Mouse (Mus musculus) macrophage (primary cell): Measurements from ENCODE around the gene Rora. TPM values are rescaled to one million over a fixed set of nuclear protein-coding genes. Genes with fewer than 3 reads are reported as not detected.

ENCODE experiments used
- H3K27ac ChIP-seq: fragments of 350-480 bp; formaldehyde crosslinking; 2 replicates; pipeline ENCODE4 v1.9.0; 2021
- H3K36me3 ChIP-seq: fragments of 350-480 bp; formaldehyde crosslinking; 2 replicates; pipeline ENCODE4 v1.9.0; 2021; ENCODE audit errors: inconsistent target
- H3K4me3 ChIP-seq: fragments of 350-480 bp; formaldehyde crosslinking; 2 replicates; pipeline ENCODE4 v1.9.0; 2021; ENCODE audit errors: inconsistent target
- H3K79me2 ChIP-seq: fragments of 350-480 bp; formaldehyde crosslinking; 2 replicates; pipeline ENCODE4 v1.9.0; 2021; ENCODE audit errors: inconsistent target
- WGBS: methylation state at CpG from one replicate; pipeline ENCODE4 v1.1.7; 2026; ENCODE audit warnings: inconsistent platforms; ENCODE audit not compliant: missing documents; 5-methylcytosine and 5-hydroxymethylcytosine counted together
- polyA plus RNA-seq: library from polyadenylated mRNA; stranded (reverse); fragments of 250-400 nt; gene quantifications from 3 replicates; pipeline ENCODE4 v1.2.4, GENCODE M21; 2018; ENCODE audit warnings: inconsistent platforms

The Rora gene
- polyA plus RNA-seq, 1 experiment from 2014 or later, result 4.5 TPM

DNA sequence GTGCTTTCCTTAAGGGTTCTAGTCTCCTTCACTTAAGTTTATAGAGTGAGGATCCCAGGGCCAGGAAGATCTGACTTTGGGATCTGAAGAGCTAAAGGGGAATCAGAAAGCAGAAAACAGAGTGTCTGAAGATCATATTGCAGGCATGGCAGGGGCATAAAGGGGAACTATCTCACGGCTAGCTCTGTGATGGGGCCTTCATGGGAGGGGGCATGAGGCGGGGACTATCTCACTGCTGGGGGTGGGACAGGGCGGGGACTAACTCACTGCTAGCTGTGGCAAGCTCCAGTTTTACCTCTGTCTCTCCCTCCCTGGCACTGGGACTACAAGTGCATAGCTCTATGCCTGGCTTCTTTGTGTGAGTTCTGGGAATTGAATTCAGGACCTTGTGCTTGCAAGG, 279.6 kb downstream of the Rora start:
- Histone ChIP-seq H3K36me3 (no peaks in the 10 kb centered on the region), H3K4me3 (no peak overlapping the region), H3K27ac (no peak overlapping the region), H3K79me2 (no peaks in the 10 kb centered on the region)
- WGBS, result 13% methylated on average over 3 of the region's 3 CpGs

DNA sequence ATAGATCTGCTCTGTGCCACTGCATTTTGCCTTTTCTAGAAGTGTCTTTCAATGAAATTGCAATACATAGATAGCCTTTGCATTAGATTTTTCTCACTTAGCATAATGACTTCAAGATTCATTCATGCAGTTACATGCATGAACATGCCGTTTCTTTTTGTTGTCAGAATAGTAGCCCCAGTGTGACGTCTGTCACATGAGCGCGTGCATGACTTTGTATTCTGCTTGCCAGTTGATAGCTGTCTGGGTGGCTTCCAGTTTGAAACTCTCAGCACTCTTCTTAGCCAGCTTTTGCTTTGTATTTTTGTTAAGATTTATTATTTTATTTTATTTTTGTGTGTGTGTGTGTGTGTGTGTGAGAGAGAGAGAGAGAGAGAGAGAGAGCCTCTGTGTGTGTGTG, 280.7 kb downstream of the Rora start:
- Histone ChIP-seq H3K27ac (no peak overlapping the region), H3K4me3 (no peak overlapping the region), H3K79me2 (no peaks in the 10 kb centered on the region), H3K36me3 (no peaks in the 10 kb centered on the region)
- WGBS, result 76% methylated on average over 4 of the region's 4 CpGs

DNA sequence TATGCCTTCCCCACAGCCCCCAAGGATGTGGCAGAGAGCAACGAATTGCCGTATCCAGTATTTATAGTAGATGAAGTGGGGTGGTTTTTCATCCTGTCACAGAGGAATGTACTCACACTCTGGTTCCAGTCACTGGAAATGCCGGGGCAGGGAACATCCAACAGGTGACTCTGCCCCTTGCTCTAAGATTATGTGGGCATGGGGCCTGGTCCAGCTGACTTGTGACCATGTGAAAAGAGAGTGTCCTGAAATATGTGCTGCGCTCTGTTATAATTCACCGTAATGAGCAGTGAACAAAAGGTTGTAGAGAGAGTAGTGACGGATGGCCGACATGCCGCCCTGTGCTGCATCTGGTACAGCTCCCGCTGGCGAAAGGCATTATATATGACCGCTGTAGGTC, 282.0 kb downstream of the Rora start:
- Histone ChIP-seq H3K4me3 (no peak overlapping the region), H3K27ac (no peak overlapping the region), H3K36me3 (no peaks in the 10 kb centered on the region), H3K79me2 (no peaks in the 10 kb centered on the region)
- 96% methylated on average over 11 of the region's 11 CpGs for WGBS

DNA sequence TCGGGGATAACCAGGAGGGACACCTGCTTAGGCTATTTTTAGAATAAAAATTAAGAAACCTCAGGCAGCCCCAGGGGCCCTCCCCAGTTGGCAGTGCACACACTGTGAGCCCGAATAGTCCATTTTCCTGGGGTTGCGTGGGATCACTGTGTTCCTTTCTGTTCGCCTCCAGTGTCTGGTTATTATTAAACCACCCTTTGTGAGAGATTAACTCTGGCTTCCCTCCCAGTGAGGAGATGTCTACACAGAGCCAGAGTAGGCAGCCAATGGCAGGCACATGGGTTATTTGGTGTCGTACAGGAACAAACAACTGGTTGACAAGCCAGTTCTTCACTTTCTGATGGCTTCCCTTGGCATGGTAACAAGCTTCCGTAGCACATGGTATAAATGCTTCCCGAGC, 287.5 kb downstream of the Rora start:
- WGBS, result 89% methylated on average over 7 of the region's 7 CpGs
- Histone ChIP-seq H3K79me2 (no peaks in the 10 kb centered on the region), H3K36me3 (no peaks in the 10 kb centered on the region), H3K27ac (no peak overlapping the region), H3K4me3 (no peak overlapping the region)

DNA sequence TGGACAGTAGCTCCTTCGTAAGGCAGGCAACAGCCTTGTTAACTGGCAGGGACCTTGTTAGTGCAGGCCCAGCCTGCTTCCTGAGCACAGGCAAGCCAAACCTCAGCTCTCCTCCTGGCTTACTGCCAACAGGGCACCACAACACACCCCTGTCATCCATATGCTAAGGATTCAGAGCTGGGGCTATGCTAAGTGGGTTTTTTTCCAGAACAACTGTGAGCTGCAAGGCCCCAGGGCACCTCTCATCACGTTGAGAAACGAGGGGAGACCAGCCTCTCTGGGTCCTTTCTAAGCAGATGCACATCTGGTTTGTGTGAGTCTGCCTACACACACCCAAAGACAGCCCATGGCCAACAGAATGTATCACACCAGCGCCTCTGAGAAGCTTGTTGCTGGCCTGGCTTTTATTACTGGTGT, 289.0 kb downstream of the Rora start:
- WGBS, result 36% methylated on average over 4 of the region's 4 CpGs
- Histone ChIP-seq H3K4me3 (no peak overlapping the region), H3K79me2 (no peaks in the 10 kb centered on the region), H3K36me3 (no peaks in the 10 kb centered on the region), H3K27ac (no peak overlapping the region)

DNA sequence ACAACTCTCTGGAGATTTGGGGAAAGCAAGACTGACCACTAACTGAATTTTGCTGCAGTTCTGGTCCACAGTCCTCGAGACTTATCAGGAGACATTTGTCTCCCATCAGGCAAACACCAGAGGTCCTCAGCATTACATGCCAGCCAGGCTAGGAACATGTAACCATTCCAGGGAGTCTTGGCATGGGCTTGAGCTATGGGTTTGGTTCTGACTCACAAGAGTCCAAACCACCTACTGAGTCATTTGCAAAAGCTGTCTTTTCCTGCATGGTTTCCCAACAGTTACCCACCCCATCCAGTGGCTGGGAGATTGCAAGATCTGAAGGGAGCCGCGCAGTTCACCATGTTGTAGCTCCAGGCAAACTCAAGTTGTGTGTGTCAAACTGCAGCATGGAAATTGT, 290.4 kb downstream of the Rora start:
- Histone ChIP-seq H3K4me3 (no peak overlapping the region), H3K36me3 (no peaks in the 10 kb centered on the region), H3K79me2 (no peaks in the 10 kb centered on the region), H3K27ac (no peak overlapping the region)
- 91% methylated on average over 3 of the region's 3 CpGs for WGBS

DNA sequence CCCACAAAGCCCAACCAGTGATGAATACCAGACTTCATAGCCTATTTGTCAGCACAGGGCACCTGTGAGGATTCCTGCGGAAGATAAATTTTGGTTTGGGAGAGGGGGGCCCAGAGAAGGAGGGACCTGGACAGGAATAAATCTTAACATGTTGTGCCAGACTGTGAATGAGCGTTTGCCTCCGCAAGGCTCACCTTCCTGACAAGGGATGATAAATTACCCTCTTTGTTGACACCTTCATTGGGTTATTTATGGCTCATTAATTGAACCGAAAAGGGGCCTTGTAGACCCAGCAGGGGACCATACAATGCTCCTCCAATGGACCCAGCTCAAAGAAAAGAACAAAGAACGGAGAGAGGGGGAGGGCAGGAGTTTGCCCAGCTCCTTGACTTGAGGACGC, 294.1 kb downstream of the Rora start:
- Histone ChIP-seq H3K36me3 (no peaks in the 10 kb centered on the region), H3K4me3 (no peak overlapping the region), H3K27ac (no peak overlapping the region), H3K79me2 (no peaks in the 10 kb centered on the region)
- 69% methylated on average over 6 of the region's 6 CpGs for WGBS

DNA sequence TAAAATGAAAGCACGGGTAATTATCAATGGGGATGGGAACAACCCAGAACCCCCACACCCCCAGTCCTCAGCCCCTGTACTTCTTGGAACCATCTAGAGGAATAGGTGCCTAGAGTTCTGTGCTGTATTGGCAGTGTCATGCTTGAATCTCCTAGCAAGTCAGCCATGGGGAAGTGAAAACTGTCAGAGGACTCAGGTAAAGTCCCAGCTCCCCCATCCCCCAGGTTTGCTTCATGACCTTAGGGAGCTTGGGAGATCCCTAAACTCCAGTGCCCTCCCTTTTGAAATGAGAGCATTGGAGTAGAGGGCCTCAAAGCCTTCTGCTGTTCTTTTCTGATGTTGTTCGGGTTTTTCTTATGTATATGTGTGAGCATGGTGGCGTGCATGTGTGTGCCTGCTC, 294.6 kb downstream of the Rora start:
- H3K4me3 ChIP-seq, result no peak overlapping the region
- no peaks in the 10 kb centered on the region for H3K79me2 ChIP-seq
- H3K27ac ChIP-seq, result no peak overlapping the region
- H3K36me3 ChIP-seq, result no peaks in the 10 kb centered on the region
- 81% methylated on average over 3 of the region's 3 CpGs for WGBS

DNA sequence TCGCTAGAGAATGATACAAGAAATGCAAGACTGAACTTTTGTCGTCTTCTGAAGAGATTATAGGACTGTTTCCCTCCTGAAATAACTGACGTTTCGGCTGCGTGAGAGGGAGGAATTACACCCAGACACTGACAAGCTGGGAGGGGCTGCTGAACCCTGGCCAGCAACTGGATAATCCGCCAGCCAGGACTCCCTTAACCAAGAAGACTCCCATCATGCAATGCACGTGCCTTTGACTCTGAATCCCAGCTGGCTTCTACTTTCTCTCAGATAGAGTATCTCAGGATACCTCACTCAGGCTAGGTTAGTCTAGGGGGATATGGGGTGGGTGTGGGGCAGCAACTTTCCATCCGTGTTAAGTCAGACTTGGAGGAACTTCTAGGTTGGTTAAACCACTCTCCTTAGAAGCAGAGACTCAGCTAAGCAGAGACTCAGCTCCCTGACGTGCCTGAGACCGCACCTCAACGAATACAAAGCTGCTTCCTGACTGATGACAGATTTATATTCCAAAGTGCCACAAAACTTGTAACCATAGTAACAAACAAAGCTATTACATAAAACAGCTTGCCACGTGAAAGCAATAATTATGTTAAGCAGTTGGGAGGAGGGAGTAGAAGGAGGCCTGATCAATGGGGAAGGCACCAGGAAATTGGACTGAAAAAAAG, 302.8 kb downstream of the Rora start:
- Histone ChIP-seq H3K27ac (no peak overlapping the region), H3K79me2 (no peaks in the 10 kb centered on the region), H3K4me3 (no peak overlapping the region), H3K36me3 (no peaks in the 10 kb centered on the region)
- 5% methylated on average over 12 of the region's 12 CpGs for WGBS

DNA sequence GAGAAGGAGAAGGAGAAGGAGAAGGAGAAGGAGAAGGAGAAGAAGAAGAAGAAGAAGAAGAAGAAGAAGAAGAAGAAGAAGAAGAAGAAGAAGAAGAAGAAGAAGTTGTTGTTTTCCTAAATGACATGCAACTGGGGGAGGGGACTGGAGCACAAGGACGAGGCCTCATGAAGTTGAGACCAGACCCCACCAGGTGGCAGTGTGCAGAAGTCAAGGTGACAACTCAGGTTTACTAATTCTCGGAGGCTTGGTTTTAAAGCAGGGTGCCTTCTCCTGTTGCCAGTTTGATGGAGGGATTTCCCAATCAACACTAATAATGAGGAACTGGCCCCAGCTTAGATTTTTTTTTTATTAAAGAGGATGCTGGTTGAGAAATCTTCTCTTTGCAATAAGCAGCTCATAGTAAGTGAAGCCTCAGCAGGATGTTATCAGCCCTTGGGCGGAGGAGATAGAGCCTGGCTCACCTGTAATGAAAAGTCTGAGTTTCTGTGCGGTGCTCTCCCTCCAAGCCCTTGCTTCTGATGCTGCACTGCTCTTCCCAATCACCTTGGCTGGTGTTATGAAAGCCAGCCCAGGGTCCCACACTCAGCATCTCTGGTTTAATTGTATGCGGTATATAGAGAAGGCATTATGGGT, 303.5 kb downstream of the Rora start:
- 26% methylated on average over 5 of the region's 5 CpGs for WGBS
- Histone ChIP-seq H3K36me3 (no peaks in the 10 kb centered on the region), H3K27ac (no peak overlapping the region), H3K79me2 (no peaks in the 10 kb centered on the region), H3K4me3 (no peak overlapping the region)

DNA sequence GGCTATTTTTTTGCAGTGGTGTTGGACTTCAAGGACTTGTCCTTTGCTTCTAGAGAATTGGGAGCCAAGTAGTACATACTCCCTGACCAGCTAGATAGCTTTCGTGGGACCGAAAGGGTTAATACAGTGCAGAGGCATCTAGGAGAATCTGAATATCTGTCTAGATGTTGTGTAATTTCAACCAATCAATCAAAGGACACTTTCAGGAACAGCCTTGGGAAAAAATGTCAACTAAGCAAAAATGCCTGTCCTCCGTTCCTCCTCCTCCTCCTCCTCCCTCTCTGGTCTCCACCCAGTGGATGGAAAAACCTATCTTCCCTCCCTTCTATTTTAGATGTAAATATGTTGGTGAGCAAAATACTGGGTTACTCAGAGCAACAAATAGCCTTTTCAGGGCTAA, 304.2 kb downstream of the Rora start:
- WGBS, result 80% methylated on average over 3 of the region's 3 CpGs
- Histone ChIP-seq H3K27ac (no peak overlapping the region), H3K4me3 (no peak overlapping the region), H3K79me2 (no peaks in the 10 kb centered on the region), H3K36me3 (no peaks in the 10 kb centered on the region)

DNA sequence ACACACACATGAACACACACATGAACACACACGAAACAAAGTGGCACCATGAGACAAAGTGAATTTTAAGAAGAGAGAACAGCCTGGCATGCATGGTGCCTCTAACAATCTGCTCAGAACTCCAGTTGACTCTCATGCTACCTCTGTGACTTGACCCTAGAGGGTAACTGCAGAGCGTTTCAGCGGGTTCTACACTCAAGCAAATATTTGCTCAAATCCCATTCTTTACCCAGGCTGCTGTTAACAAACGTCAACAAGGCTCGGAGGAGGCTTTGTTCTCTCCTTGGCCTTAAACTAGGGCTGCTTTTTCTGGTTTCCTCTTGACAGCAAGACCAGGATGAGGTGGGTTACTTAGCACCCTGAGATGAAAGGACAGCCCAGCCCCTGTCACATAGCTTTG, 305.3 kb downstream of the Rora start:
- H3K79me2 ChIP-seq, result no peaks in the 10 kb centered on the region
- H3K36me3 ChIP-seq, result no peaks in the 10 kb centered on the region
- H3K4me3 ChIP-seq, result no peak overlapping the region
- whole genome bisulfite sequencing, result 80% methylated on average over 5 of the region's 5 CpGs
- no peak overlapping the region for H3K27ac ChIP-seq

DNA sequence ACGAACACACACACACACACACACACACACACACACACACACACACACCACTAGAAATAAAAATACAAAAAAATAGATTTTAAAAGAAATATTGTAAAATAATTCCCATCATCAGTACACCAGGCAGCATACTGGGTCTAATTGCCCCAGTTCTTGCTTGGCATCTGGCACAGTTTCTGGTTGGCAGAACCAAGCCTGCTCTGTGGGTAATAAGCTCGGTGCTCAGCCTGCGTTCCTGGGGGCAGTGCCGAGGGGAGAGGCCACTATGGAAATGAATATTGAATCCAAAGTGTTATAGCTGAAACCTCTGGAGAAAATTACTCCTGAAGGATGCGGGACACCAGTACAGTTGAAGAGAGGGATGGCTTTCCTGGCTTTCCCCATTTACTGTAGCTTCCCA, 310.3 kb downstream of the Rora start:
- H3K4me3 ChIP-seq, result no peak overlapping the region
- H3K36me3 ChIP-seq, result no peaks in the 10 kb centered on the region
- no peak overlapping the region for H3K27ac ChIP-seq
- WGBS, result 94% methylated on average over 5 of the region's 5 CpGs
- no peaks in the 10 kb centered on the region for H3K79me2 ChIP-seq

DNA sequence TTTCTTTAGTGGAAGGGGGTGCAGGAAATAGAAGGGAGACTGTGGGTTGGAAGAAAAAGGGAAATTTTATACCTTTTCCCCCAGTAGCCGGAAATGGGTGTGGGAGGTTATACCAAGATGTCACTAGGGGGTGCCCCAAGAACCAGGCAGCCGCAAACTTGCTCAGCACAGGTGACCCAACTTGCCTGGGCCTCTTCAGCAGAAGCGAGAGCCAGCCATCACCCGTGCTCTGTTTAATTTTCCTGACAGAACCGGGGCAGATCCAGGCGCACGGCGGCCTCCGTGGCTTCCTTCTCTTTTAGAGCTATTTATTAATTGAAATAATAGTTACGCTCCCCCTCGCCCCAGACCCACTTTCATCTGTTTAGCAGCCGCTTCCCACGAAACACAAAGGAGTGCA, 313.0 kb downstream of the Rora start:
- 65% methylated on average over 13 of the region's 13 CpGs for WGBS

DNA sequence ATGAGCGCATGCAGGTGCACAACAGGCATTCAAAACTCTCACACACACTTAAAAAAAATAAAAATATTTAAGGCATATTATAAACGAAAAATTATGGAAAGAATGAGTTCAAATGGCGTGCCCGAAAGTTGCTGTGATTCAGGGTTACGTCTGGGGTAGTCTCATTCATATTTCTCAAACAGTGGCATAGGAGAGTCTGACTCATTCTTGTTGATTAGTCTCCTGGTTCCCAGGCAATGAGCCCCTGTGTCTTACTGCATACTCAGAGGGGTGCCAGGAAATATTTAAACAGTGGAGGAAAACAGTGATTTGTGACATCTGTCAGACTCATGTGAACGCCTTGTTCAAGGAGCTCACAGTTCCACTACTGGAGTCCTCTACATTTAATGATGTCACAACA, 316.5 kb downstream of the Rora start:
- H3K4me3 ChIP-seq, result no peak overlapping the region
- WGBS, result 97% methylated on average over 6 of the region's 6 CpGs
- H3K27ac ChIP-seq, result no peak overlapping the region
- no peaks in the 10 kb centered on the region for H3K79me2 ChIP-seq
- no peaks in the 10 kb centered on the region for H3K36me3 ChIP-seq

More for the DNA sequence above, 313.0 kb downstream of the Rora start:
- Histone ChIP-seq H3K4me3 (no peak overlapping the region), H3K27ac (no peak overlapping the region), H3K79me2 (no peaks in the 10 kb centered on the region), H3K36me3 (no peaks in the 10 kb centered on the region)

DNA sequence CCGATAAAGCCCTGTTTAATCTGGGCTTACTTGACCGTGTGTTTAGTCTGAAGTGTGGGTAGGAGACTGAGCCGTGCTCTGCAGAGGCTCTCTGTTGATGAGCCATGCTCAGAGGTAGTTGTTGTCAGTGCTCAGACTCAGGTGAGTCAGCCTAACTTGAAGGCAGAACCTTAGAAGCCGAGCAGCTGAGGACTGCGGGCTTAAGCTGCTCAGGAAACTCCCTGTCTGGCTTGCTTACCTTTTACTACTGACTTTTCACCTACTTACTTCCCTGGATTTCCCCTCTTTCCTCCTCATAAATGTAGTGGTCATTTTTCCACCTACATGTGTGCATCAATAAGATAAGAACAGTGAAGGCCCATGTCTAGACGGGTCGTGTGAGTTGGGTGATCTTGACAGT, 318.7 kb downstream of the Rora start:
- Histone ChIP-seq H3K36me3 (no peaks in the 10 kb centered on the region), H3K4me3 (no peak overlapping the region), H3K27ac (no peak overlapping the region), H3K79me2 (no peaks in the 10 kb centered on the region)
- WGBS, result 86% methylated on average over 7 of the region's 7 CpGs
